Mouse (Mus musculus): ENCODE data around the gene Cxcr2.

- TF ChIP-seq CTCF (IDR thresholded peaks at IDR 0.05), result no peak
- TF ChIP-seq POLR2A (IDR thresholded peaks at IDR 0.05; ENCODE audit: insufficient read depth, low read depth, low read length), result no peak
- TF ChIP-seq EP300 (IDR thresholded peaks at IDR 0.05; ENCODE audit: insufficient read depth, low read depth, low read length), result no peak
Measured at GRCm38 (mm10) chr1:74190471-74190870, 36.7 kb downstream of the Cxcr2 start.

All from heart, adult 2 months (tissue).